Mouse (Mus musculus) heart, postnatal 0 days (tissue): ENCODE data around the gene Grb2.

Experiments used
- CTCF ChIP-seq: IDR thresholded peaks from 2 replicates; pipeline ENCODE4 v1.5.1; 2016; ENCODE audit warnings: antibody characterized with exemption, control low read depth, low read depth
- EP300 ChIP-seq: IDR thresholded peaks from 2 replicates; pipeline ENCODE4 v1.6.1; 2016; ENCODE audit warnings: antibody characterized with exemption, low read depth

DNA sequence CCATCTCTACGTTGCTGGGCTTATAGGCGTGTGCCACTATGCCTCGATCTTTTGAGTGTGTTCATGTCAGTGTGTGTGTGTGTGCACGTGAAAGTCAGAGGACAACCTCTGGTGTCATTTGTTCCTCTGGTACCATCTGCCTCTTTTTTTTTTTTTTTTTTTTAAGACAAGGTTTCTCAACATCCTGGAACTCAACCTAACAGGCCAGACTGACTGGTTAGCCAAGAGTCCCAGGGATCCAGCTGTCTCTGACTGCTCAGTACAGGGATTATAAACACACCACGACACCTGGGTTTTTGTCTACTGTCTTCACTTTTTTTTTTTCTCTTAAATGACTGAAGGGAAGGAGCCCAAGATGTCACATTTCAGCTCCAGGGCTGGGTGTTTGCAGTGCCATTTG lies 36.0 kb upstream of the Grb2 start:
- TF ChIP-seq CTCF (no peak), EP300 (no peak)
